Mouse (Mus musculus) stomach, embryonic 15.5 days (tissue): Measurements from ENCODE around the gene Clcn6. TPM values are rescaled to one million over a fixed set of nuclear protein-coding genes. Genes with fewer than 3 reads are reported as not detected.

ENCODE experiments used
- ATAC-seq: fragments of 200-750 bp; cut with Nextera tagmentation; 2 replicates; pipeline ENCODE4 v1.8.0; 2017; ENCODE audit warnings: low read depth, moderate number of reproducible peaks, moderate TSS enrichment; ENCODE audit not compliant: insufficient read depth, low FRiP score
- H3K27ac ChIP-seq: fragments of 300-500 bp; sonication (generic); 2 replicates; pipeline ENCODE4 v1.5.1; 2015; ENCODE audit warnings: mild to moderate bottlenecking, inconsistent platforms
- H3K27me3 ChIP-seq: fragments of 300-500 bp; sonication (generic); replicated peaks from 2 replicates; pipeline ENCODE4 v1.6.1; 2015; ENCODE audit warnings: inconsistent platforms
- H3K36me3 ChIP-seq: fragments of 300-500 bp; sonication (generic); 2 replicates; pipeline ENCODE4 v1.6.1; 2015; ENCODE audit warnings: inconsistent platforms
- H3K4me1 ChIP-seq: fragments of 300-500 bp; sonication (generic); 2 replicates; pipeline ENCODE4 v1.6.1; 2015; ENCODE audit warnings: inconsistent platforms
- H3K4me2 ChIP-seq: fragments of 300-500 bp; sonication (generic); 2 replicates; pipeline ENCODE4 v1.6.1; 2015; ENCODE audit warnings: mild to moderate bottlenecking, inconsistent platforms
- H3K4me3 ChIP-seq: fragments of 300-500 bp; sonication (generic); replicated peaks from 2 replicates; pipeline ENCODE4 v1.5.1; 2015; ENCODE audit warnings: inconsistent platforms
- H3K9ac ChIP-seq: fragments of 300-500 bp; sonication (generic); 2 replicates; pipeline ENCODE4 v1.6.1; 2015; ENCODE audit warnings: inconsistent platforms
- H3K9me3 ChIP-seq: fragments of 300-500 bp; sonication (generic); 2 replicates; pipeline ENCODE4 v1.6.1; 2016; ENCODE audit warnings: inconsistent platforms
- WGBS: fragments of 180-500 bp; shearing (Covaris S2); methylation state at CpG from one replicate; pipeline ENCODE4 v1.1.7; 2015; 5-methylcytosine and 5-hydroxymethylcytosine counted together
- polyA plus RNA-seq: library from polyadenylated mRNA; unstranded; fragments of >200 nt; fragmentation: Nextera tagmentation; extraction: Ambion mirVana; gene quantifications from 2 replicates; pipeline ENCODE4 v1.2.1, GENCODE M21; 2015

Gene Clcn6
- polyA plus RNA-seq: 5.1 and 6.1 TPM in 2 replicates

GRCm38 (mm10) chr4:148038600-148039253 lies at the start of gene Clcn6, which contains the start of gene Mthfr:
Gene Clcn6 (minus strand): TSS chr4:148038821.
Gene Mthfr (plus strand): TSS chr4:148039077.
- H3K36me3 ChIP-seq: no peaks in the 10 kb centered on the region
- peak within 1 kb of the TSS; percentile 83 for H3K4me2 ChIP-seq
- peak within 1 kb of the TSS; percentile 56 for H3K9ac ChIP-seq
- H3K4me3 ChIP-seq: peak within 1 kb of the TSS; percentile 90
- under 1% methylated on average over 54 of the region's 54 CpGs for WGBS
- H3K27me3 ChIP-seq: no peaks in the 10 kb centered on the region
- ATAC-seq: peak; percentile 94
- no peaks in the 10 kb centered on the region for H3K9me3 ChIP-seq
- peaks cover 27% of the 10 kb centered on the region for H3K4me1 ChIP-seq
- H3K27ac ChIP-seq: peak within 1 kb of the TSS; percentile 88

GRCm38 (mm10) chr4:148087907-148088527 lies 49.4 kb upstream of the Clcn6 start, which contains the start of gene Agtrap:
Gene Agtrap (minus strand): TSS chr4:148088031.
- 6% methylated on average over 34 of the region's 34 CpGs for WGBS
- H3K36me3 ChIP-seq: no peaks in the 10 kb centered on the region
- peaks cover 26% of the 10 kb centered on the region for H3K4me1 ChIP-seq
- no peaks in the 10 kb centered on the region for H3K27me3 ChIP-seq
- ATAC-seq: peak; percentile 90
- H3K9ac ChIP-seq: peak within 1 kb of the TSS; percentile 66
- no peaks in the 10 kb centered on the region for H3K9me3 ChIP-seq
- H3K27ac ChIP-seq: peak within 1 kb of the TSS; percentile 61
- peak within 1 kb of the TSS; percentile 74 for H3K4me2 ChIP-seq
- H3K4me3 ChIP-seq: peak within 1 kb of the TSS; percentile 78

GRCm38 (mm10) chr4:148087091-148087906 lies 48.7 kb upstream of the Clcn6 start:
- H3K4me1 ChIP-seq: peaks cover 26% of the 10 kb centered on the region
- H3K9me3 ChIP-seq: no peaks in the 10 kb centered on the region
- H3K27me3 ChIP-seq: no peaks in the 10 kb centered on the region
- 4% methylated on average over 30 of the region's 30 CpGs for WGBS
- no peaks in the 10 kb centered on the region for H3K36me3 ChIP-seq
- peak overlapping the region; percentile 61 for H3K27ac ChIP-seq
- peak; percentile 52 for ATAC-seq
- peak overlapping the region; percentile 66 for H3K9ac ChIP-seq
- peak overlapping the region; percentile 78 for H3K4me3 ChIP-seq
- peak overlapping the region; percentile 74 for H3K4me2 ChIP-seq

GRCm38 (mm10) chr4:148085907-148086305 lies 47.3 kb upstream of the Clcn6 start:
- Histone ChIP-seq H3K4me3 (no peak overlapping the region), H3K4me2 (no peak overlapping the region), H3K4me1 (peaks cover 26% of the 10 kb centered on the region), H3K9ac (no peak overlapping the region), H3K36me3 (peaks cover 3% of the 10 kb centered on the region; the same call in 1 of the 2 replicates), H3K9me3 (no peaks in the 10 kb centered on the region), H3K27ac (no peak overlapping the region), H3K27me3 (no peaks in the 10 kb centered on the region)
- no peak for ATAC-seq
- 74% methylated on average over 3 of the region's 3 CpGs for WGBS

- Histone ChIP-seq H3K9me3 (no peaks in the 10 kb centered on the region), H3K27me3 (no peaks in the 10 kb centered on the region), H3K4me3 (no peak overlapping the region), H3K9ac (0 out of 2 replicates have a peak overlapping the region, but pooled peaks have one; percentile 10), H3K4me1 (peaks cover 26% of the 10 kb centered on the region), H3K27ac (no peak overlapping the region), H3K4me2 (no peak overlapping the region), H3K36me3 (peaks cover 4% of the 10 kb centered on the region; the same call in 1 of the 2 replicates)
- 45% methylated on average over 10 of the region's 10 CpGs for WGBS
- no peak for ATAC-seq
Measured at GRCm38 (mm10) chr4:148085131-148085906, 46.7 kb upstream of the Clcn6 start.

- Histone ChIP-seq H3K27me3 (no peaks in the 10 kb centered on the region), H3K4me2 (no peak overlapping the region), H3K9me3 (no peaks in the 10 kb centered on the region), H3K36me3 (peaks cover 4% of the 10 kb centered on the region; the same call in 1 of the 2 replicates), H3K4me3 (no peak overlapping the region), H3K4me1 (peaks cover 26% of the 10 kb centered on the region), H3K9ac (no peak overlapping the region), H3K27ac (no peak overlapping the region)
- ATAC-seq: no peak
- WGBS: 21% methylated on average over 8 of the region's 8 CpGs
Measured at GRCm38 (mm10) chr4:148084261-148084714, 45.7 kb upstream of the Clcn6 start.

- Histone ChIP-seq H3K4me3 (no peak overlapping the region), H3K27ac (no peak overlapping the region), H3K4me1 (peaks cover 26% of the 10 kb centered on the region), H3K4me2 (no peak overlapping the region), H3K9ac (no peak overlapping the region), H3K36me3 (peaks cover 7% of the 10 kb centered on the region; the same call in 1 of the 2 replicates), H3K27me3 (no peaks in the 10 kb centered on the region), H3K9me3 (no peaks in the 10 kb centered on the region)
- ATAC-seq: no peak
- 49% methylated on average over 21 of the region's 21 CpGs for WGBS
Measured at GRCm38 (mm10) chr4:148083176-148083899, 44.7 kb upstream of the Clcn6 start.

GRCm38 (mm10) chr4:148082257-148083044 lies 43.8 kb upstream of the Clcn6 start:
- no peak for ATAC-seq
- Histone ChIP-seq H3K4me1 (peaks cover 23% of the 10 kb centered on the region), H3K4me3 (no peak overlapping the region), H3K9ac (no peak overlapping the region), H3K27ac (no peak overlapping the region), H3K36me3 (peaks cover 7% of the 10 kb centered on the region; the same call in 1 of the 2 replicates), H3K4me2 (no peak overlapping the region), H3K9me3 (no peaks in the 10 kb centered on the region), H3K27me3 (no peaks in the 10 kb centered on the region)
- 49% methylated on average over 12 of the region's 12 CpGs for WGBS

- 90% methylated on average over 10 of the region's 10 CpGs for WGBS
- no peak overlapping the region for H3K9ac ChIP-seq
- no peak overlapping the region for H3K4me3 ChIP-seq
- H3K27ac ChIP-seq: no peak overlapping the region
- H3K4me1 ChIP-seq: peaks cover 17% of the 10 kb centered on the region
- ATAC-seq: no peak
- H3K27me3 ChIP-seq: no peaks in the 10 kb centered on the region
- H3K4me2 ChIP-seq: no peak overlapping the region
- no peaks in the 10 kb centered on the region for H3K9me3 ChIP-seq
- peaks cover 7% of the 10 kb centered on the region; the same call in 1 of the 2 replicates for H3K36me3 ChIP-seq
Measured at GRCm38 (mm10) chr4:148081201-148081600, 42.6 kb upstream of the Clcn6 start.

GRCm38 (mm10) chr4:148080597-148080973 lies 42.0 kb upstream of the Clcn6 start:
- 84% methylated on average over 1 of the region's 1 CpGs for WGBS
- no peak overlapping the region for H3K9ac ChIP-seq
- no peak overlapping the region for H3K27ac ChIP-seq
- no peaks in the 10 kb centered on the region for H3K27me3 ChIP-seq
- no peak for ATAC-seq
- H3K9me3 ChIP-seq: no peaks in the 10 kb centered on the region
- peaks cover 17% of the 10 kb centered on the region for H3K4me1 ChIP-seq
- no peak overlapping the region for H3K4me3 ChIP-seq
- no peak overlapping the region for H3K4me2 ChIP-seq
- peaks cover 7% of the 10 kb centered on the region; the same call in 1 of the 2 replicates for H3K36me3 ChIP-seq
